Mouse (Mus musculus): ENCODE data around the gene Tmem14a.
"Not testable (repeated sequence)": the region's sequence is repeated elsewhere in the genome, so short reads cannot be mapped to it uniquely, and the experiment has no call there.

Gene Tmem14a

GRCm38 (mm10) chr1:21252566-21253302 lies 34.4 kb downstream of the Tmem14a start:
- in situ Hi-C loops (cut with MboI, MseI) = no loop called here

GRCm38 (mm10) chr1:21253303-21253650 lies 34.9 kb downstream of the Tmem14a start:
- in situ Hi-C loops (cut with MboI, MseI) = no loop called here

DNA sequence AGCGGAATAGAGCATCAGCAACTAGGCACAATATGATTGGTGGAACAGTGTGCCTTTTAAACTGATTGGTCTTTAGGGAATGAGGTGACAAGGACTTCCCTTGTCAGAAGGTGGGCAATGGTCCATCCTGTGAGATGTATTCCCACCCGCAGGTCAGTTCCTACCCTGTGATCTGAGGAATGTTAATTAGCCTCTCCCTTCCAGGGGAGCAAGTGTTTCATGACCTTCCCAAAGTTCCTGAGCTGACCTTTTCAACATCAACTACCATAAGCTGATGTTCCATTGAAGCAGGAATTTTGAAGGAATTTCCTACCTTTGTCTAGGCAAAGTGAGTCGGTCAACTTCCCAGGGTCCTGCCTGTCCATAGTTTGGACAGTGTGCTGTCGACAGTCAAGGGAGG lies 35.5 kb downstream of the Tmem14a start:
- in situ Hi-C loops (cut with MboI, MseI) = no loop called here

GRCm38 (mm10) chr1:21255625-21256345 lies 37.4 kb downstream of the Tmem14a start:
- in situ Hi-C loops (cut with MboI, MseI) = no loop called here

DNA sequence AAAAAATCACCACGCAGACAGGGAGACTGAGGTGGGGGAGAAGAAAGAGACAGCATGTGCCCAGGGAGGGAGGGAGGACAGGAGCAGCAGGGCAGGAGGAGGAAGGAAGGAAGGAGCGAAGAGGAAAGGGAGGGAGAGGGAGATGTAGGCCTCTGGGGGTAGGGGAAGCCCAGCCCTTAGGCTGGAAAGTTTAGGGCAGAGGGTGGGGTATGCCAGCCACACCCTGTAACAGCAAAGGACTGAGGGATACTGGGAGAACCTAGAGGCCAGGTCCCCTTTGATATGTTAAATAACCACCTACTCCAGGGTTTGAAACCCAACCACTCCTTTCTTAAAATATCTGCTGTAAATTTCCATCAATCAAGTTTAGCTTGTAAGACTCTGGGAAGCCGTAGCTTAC lies 38.0 kb downstream of the Tmem14a start:
- in situ Hi-C loops (cut with MboI, MseI) = no loop called here

GRCm38 (mm10) chr1:21256871-21257270 lies 38.5 kb downstream of the Tmem14a start:
- in situ Hi-C loops (cut with MboI, MseI) = no loop called here

GRCm38 (mm10) chr1:21259981-21260380 lies 41.6 kb downstream of the Tmem14a start:
- in situ Hi-C loops (cut with MboI, MseI) = loop anchor here (5.0 kb wide), 1 partner anchor 82 kb away; no protein-coding TSS in a partner anchor

GRCm38 (mm10) chr1:21262401-21262800 lies 44.0 kb downstream of the Tmem14a start:
- in situ Hi-C loops (cut with MboI, MseI) = loop anchor here (5.0 kb wide), 1 partner anchor 80 kb away; no protein-coding TSS in a partner anchor

GRCm38 (mm10) chr1:21263986-21264385 lies 45.6 kb downstream of the Tmem14a start:
- in situ Hi-C loops (cut with MboI, MseI) = loop anchor here (5.0 kb wide), 1 partner anchor 78 kb away; no protein-coding TSS in a partner anchor

GRCm38 (mm10) chr1:21264747-21265146 lies 46.4 kb downstream of the Tmem14a start:
- in situ Hi-C loops (cut with MboI, MseI) = loop anchor here (5.0 kb wide), 1 partner anchor 78 kb away; no protein-coding TSS in a partner anchor

DNA sequence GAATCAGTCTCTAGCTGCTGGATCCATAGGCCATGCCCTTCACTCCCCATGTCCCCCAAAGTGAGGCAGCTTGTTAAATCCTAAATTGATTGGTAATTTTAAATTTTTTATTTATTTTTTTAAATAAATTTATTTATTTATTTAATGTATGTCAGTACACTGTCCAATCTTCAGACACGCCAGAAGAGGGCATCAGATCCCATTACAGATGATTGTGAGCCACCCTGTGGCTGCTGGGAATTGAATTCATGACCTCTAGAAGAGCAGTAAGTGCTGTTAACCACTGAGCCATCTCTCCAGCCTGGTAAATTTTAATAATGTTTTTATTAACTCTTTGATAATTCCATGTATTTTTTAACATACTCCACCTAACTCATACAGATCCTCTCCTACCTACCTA lies 48.4 kb downstream of the Tmem14a start:
- in situ Hi-C loops (cut with MboI, MseI) = no loop called here

DNA sequence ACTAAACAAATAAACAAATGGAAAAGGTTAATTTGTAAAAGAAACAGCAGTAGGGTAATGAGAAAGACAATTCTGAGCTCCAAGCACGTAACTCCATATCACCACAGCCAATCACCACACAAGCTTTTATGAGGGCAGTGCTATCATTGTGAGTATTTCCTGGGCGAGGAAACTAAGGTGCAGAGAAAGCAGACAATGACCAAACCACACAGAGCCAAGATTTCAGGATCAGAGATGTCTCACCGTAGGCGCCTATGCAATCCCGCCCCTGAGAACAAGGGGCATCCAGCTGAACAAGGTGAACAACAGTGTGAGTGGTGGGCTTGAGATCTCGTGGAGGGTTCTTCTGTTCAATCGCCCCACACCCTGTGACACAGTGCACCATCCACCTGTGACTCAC lies 49.1 kb downstream of the Tmem14a start:
- in situ Hi-C loops (cut with MboI, MseI) = not testable (repeated sequence)

GRCm38 (mm10) chr1:21271343-21272055 lies 53.1 kb downstream of the Tmem14a start:
- in situ Hi-C loops (cut with MboI, MseI) = no loop called here

- in situ Hi-C loops (cut with MboI, MseI) = no loop called here
These were observed 53.7 kb downstream of the Tmem14a start for GRCm38 (mm10) chr1:21272056-21272431.

DNA sequence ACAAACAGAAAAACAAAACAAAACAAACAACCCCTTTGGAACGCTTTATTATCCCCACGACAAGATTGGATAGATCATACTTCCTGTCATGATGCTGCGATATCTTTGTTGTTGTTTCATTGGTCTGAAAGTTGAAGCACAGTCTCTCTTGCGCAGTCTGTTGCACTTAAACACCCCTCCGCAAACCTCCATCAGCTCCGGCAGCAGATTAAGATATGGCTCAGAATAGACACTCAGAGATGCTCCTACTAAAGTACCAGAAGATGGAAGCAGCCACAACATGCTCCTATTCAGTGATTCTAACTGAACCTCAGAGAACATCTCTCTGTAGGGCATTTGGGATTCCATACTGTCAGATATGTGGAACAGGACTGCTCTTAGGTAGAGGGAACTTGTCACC lies 54.7 kb downstream of the Tmem14a start:
- in situ Hi-C loops (cut with MboI, MseI) = no loop called here

- in situ Hi-C loops (cut with MboI, MseI) = loop anchor here (5.0 kb wide), 1 partner anchor 62 kb away; no protein-coding TSS in a partner anchor
These were observed 56.2 kb downstream of the Tmem14a start for GRCm38 (mm10) chr1:21274437-21275040.

DNA sequence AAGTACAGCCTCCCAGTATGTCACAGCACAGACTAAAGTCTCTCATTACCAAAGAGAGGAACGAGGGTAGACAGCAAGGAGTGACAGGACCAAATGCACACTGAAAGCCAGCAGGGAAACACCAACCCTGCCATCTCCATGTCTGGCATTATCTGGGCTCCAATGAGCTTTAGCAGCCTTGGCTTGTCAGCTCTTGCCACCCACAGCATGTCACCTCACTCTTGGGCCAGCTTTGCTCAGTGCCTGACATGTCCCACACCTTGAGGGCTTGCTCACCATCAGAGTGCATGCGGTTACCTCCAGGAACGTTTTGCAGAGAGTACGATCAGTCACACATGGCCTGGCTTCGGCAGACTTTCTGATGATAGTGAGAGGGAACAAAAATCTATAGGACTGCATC lies 57.0 kb downstream of the Tmem14a start:
- in situ Hi-C loops (cut with MboI, MseI) = loop anchor here (5.0 kb wide), 1 partner anchor 63 kb away; no protein-coding TSS in a partner anchor

GRCm38 (mm10) chr1:21276158-21276557 lies 57.8 kb downstream of the Tmem14a start:
- in situ Hi-C loops (cut with MboI, MseI) = loop anchor here (5.0 kb wide), 1 partner anchor 64 kb away; no protein-coding TSS in a partner anchor

Data from regulatory T cell (primary cell).